Mouse (Mus musculus) heart, embryonic 15.5 days (tissue): ENCODE data around the gene Slc22a23. TPM values are rescaled to one million over a fixed set of nuclear protein-coding genes. Genes with fewer than 3 reads are reported as not detected.

Source experiments
- ATAC-seq: fragments of 200-750 bp; cut with Nextera tagmentation; replicated peaks from 2 replicates; pipeline ENCODE4 v1.8.0; 2017; ENCODE audit warnings: low read depth, moderate TSS enrichment; ENCODE audit not compliant: insufficient number of reproducible peaks, insufficient read depth, low FRiP score
- H3K27ac ChIP-seq: fragments of 300-500 bp; sonication (generic); 2 replicates; pipeline ENCODE4 v1.5.1; 2015; ENCODE audit warnings: mild to moderate bottlenecking, inconsistent platforms
- H3K27me3 ChIP-seq: fragments of 300-500 bp; sonication (generic); 2 replicates; pipeline ENCODE4 v1.6.1; 2015; ENCODE audit warnings: inconsistent platforms
- H3K36me3 ChIP-seq: fragments of 300-500 bp; sonication (generic); 2 replicates; pipeline ENCODE4 v1.6.1; 2015; ENCODE audit warnings: mild to moderate bottlenecking, inconsistent platforms
- H3K4me1 ChIP-seq: fragments of 300-500 bp; sonication (generic); replicated peaks from 2 replicates; pipeline ENCODE4 v1.6.1; 2015; ENCODE audit warnings: inconsistent platforms
- H3K4me2 ChIP-seq: fragments of 300-500 bp; sonication (generic); 2 replicates; pipeline ENCODE4 v1.6.1; 2015; ENCODE audit warnings: inconsistent platforms, mild to moderate bottlenecking, moderate library complexity
- H3K4me3 ChIP-seq: fragments of 300-500 bp; sonication (generic); 2 replicates; pipeline ENCODE4 v1.5.1; 2015; ENCODE audit warnings: mild to moderate bottlenecking, inconsistent platforms
- H3K9ac ChIP-seq: fragments of 300-500 bp; sonication (generic); 2 replicates; pipeline ENCODE4 v1.6.1; 2015; ENCODE audit warnings: mild to moderate bottlenecking, inconsistent platforms
- H3K9me3 ChIP-seq: fragments of 300-500 bp; sonication (generic); replicated peaks from 2 replicates; pipeline ENCODE4 v1.6.1; 2016; ENCODE audit warnings: inconsistent platforms
- WGBS: fragments of 180-500 bp; shearing (Covaris S2); methylation state at CpG from one replicate; pipeline ENCODE4 v1.1.7; 2015; ENCODE audit warnings: mixed read lengths; 5-methylcytosine and 5-hydroxymethylcytosine counted together
- polyA plus RNA-seq: library from polyadenylated mRNA; unstranded; fragments of >200 nt; fragmentation: Nextera tagmentation; extraction: Ambion mirVana; gene quantifications from 2 replicates; pipeline ENCODE4 v1.2.1, GENCODE M21; 2015

Slc22a23 gene
- polyA plus RNA-seq, 1 experiment from 2014 or later = 2.5 TPM

GRCm38 (mm10) chr13:34342286-34342890, 2.6 kb downstream of the Slc22a23 start:
- ATAC-seq = no peak
- H3K27me3 ChIP-seq = no peaks in the 10 kb centered on the region
- H3K9me3 ChIP-seq = no peaks in the 10 kb centered on the region
- 67% methylated on average over 6 of the region's 6 CpGs for WGBS
- no peak overlapping the region for H3K9ac ChIP-seq
- no peaks in the 10 kb centered on the region for H3K36me3 ChIP-seq
- H3K4me3 ChIP-seq = peak overlapping the region; percentile 65
- H3K27ac ChIP-seq = no peak overlapping the region
- H3K4me2 ChIP-seq = peak overlapping the region; percentile 86
- peaks cover 29% of the 10 kb centered on the region for H3K4me1 ChIP-seq

GRCm38 (mm10) chr13:34336895-34337294, 8.1 kb downstream of the Slc22a23 start:
- no peaks in the 10 kb centered on the region for H3K27me3 ChIP-seq
- no peak for ATAC-seq

DNA sequence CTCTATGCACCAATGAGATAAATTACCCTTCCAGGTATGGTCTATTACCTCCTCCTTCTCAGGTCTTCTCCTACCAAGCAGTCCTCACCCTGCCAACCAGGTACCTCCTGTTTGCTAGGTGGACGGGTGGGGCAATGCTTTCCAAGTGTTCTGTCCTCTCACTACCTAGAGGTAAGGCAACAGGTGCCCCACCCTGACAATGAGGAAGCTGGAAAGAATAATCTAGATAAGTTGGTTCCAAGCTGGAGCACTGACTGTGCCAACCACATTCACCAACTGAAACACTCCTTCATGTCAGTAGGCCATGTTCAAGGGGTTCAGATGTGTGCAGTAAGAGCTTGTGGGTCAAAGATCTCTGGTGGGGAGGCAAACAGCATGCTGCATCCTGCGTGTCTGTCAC, 10.1 kb downstream of the Slc22a23 start:
- no peak overlapping the region for H3K27ac ChIP-seq
- no peaks in the 10 kb centered on the region for H3K27me3 ChIP-seq
- H3K9me3 ChIP-seq = no peaks in the 10 kb centered on the region
- WGBS = 75% methylated on average over 2 of the region's 2 CpGs
- no peak overlapping the region for H3K4me3 ChIP-seq
- H3K36me3 ChIP-seq = no peaks in the 10 kb centered on the region
- no peak for ATAC-seq
- no peak overlapping the region for H3K4me2 ChIP-seq
- H3K4me1 ChIP-seq = peaks cover 11% of the 10 kb centered on the region
- no peak overlapping the region for H3K9ac ChIP-seq

More at GRCm38 (mm10) chr13:34336895-34337294, 8.1 kb downstream of the Slc22a23 start:
- WGBS = 95% methylated on average over 1 of the region's 1 CpGs
- Histone ChIP-seq H3K4me3 (no peak overlapping the region), H3K36me3 (no peaks in the 10 kb centered on the region), H3K9me3 (no peaks in the 10 kb centered on the region), H3K4me2 (no peak overlapping the region), H3K4me1 (peaks cover 6% of the 10 kb centered on the region), H3K27ac (no peak overlapping the region), H3K9ac (no peak overlapping the region)

DNA sequence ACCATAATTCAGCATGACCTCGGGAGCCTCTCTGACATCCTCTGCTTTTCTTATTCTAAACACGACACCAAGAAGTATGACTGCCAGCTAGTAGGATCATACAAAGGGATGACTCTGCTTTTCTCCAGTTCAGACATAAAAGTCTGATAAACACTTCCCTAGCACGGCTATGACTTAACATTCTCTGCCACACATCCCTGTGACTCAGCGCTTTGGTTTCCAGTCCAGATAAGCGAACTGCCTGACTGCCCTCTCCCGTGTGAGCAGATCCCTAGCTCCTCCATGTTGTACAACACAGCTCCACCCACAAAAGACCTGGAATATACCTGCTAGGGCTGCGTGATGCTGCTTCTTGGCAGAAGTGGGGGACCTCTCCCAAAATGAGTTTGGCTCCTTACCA, 12.2 kb downstream of the Slc22a23 start:
- ATAC-seq = peak; percentile 65; the same call in 1 of the 2 replicates
- H3K36me3 ChIP-seq = no peaks in the 10 kb centered on the region
- no peaks in the 10 kb centered on the region for H3K9me3 ChIP-seq
- H3K27me3 ChIP-seq = no peaks in the 10 kb centered on the region
- H3K27ac ChIP-seq = no peak overlapping the region
- H3K4me2 ChIP-seq = 0 out of 2 replicates have a peak overlapping the region, but pooled peaks have one; percentile 1
- peaks cover 11% of the 10 kb centered on the region for H3K4me1 ChIP-seq
- H3K4me3 ChIP-seq = no peak overlapping the region
- no peak overlapping the region for H3K9ac ChIP-seq
- WGBS = 12% methylated on average over 7 of the region's 7 CpGs

GRCm38 (mm10) chr13:34331399-34332186, 13.4 kb downstream of the Slc22a23 start:
- no peak overlapping the region for H3K27ac ChIP-seq

DNA sequence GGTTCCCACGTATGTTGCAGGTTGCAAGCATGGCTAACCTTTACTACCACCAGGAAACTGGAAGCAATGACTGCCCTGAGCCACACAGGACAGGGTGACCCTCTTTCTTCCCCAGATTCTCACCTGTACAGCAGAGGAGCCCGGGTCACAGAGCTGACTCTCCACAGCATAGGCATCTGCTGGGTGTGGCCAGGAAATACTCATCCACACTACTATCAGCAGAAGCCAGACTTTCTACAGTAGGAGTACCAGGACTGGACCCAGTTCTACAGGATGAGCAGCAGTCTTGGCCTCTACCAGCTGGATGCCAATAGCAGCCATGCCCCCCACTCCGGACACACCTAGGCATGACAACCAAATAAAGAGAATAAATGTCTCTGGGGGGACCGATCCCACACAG, 15.4 kb downstream of the Slc22a23 start:
- Histone ChIP-seq H3K9me3 (no peaks in the 10 kb centered on the region), H3K4me2 (no peak overlapping the region), H3K36me3 (no peaks in the 10 kb centered on the region), H3K9ac (no peak overlapping the region), H3K4me3 (no peak overlapping the region), H3K4me1 (peaks cover 11% of the 10 kb centered on the region), H3K27ac (no peak overlapping the region), H3K27me3 (no peaks in the 10 kb centered on the region)
- no peak for ATAC-seq
- WGBS = 82% methylated on average over 4 of the region's 4 CpGs

More at GRCm38 (mm10) chr13:34331399-34332186, 13.4 kb downstream of the Slc22a23 start:
- no peak overlapping the region for H3K9ac ChIP-seq
- H3K4me3 ChIP-seq = no peak overlapping the region
- WGBS = 87% methylated on average over 7 of the region's 7 CpGs
- no peaks in the 10 kb centered on the region for H3K9me3 ChIP-seq
- no peaks in the 10 kb centered on the region for H3K36me3 ChIP-seq
- H3K4me1 ChIP-seq = peaks cover 11% of the 10 kb centered on the region
- H3K27me3 ChIP-seq = no peaks in the 10 kb centered on the region
- no peak for ATAC-seq
- H3K4me2 ChIP-seq = no peak overlapping the region

DNA sequence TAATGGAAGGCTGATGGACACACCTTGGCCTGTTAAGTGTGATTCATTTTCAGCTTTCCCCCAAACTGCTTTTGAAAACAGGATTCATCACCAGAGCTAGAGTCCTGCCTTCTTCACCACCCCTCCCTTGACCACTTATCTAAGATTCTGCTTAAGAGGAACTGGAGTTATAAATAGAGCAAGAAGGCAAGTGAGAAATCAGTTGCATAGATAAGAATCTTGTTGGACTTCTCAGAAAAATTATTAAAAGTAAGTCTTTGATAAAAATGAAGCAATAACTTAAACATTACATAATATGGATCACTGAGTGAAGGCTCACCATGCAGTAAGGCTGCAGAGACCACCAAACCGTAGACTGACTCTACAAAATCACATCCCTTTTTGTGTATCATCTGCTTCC, 18.0 kb downstream of the Slc22a23 start:
- H3K4me3 ChIP-seq = no peak overlapping the region
- H3K9me3 ChIP-seq = no peaks in the 10 kb centered on the region
- H3K27ac ChIP-seq = no peak overlapping the region
- WGBS = 79% methylated on average over 1 of the region's 1 CpGs
- peaks cover 5% of the 10 kb centered on the region for H3K4me1 ChIP-seq
- no peak overlapping the region for H3K9ac ChIP-seq
- H3K4me2 ChIP-seq = no peak overlapping the region
- H3K27me3 ChIP-seq = no peaks in the 10 kb centered on the region
- no peaks in the 10 kb centered on the region for H3K36me3 ChIP-seq
- ATAC-seq = no peak

DNA sequence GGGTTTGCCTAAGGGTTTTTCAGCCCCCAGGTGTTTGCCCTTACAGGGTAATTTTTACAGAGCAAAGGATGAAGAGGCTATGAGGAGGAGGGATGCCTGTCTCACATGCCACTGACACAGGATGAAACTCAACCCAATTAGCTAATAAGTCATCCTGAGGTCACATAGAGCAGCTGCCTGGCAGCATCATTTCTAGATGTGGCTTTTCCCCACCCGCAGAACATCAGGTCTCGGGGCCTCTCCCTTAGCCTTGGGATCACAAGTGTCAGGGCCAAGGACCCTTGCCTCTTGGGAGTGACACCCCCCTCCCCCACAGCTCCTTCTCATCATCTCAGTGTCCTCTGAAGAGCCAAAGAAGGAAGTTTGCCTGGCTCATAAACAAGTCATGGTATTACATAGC, 21.6 kb downstream of the Slc22a23 start:
- no peaks in the 10 kb centered on the region for H3K27me3 ChIP-seq
- H3K4me2 ChIP-seq = no peak overlapping the region
- no peak overlapping the region for H3K4me3 ChIP-seq
- no peak overlapping the region for H3K27ac ChIP-seq
- H3K4me1 ChIP-seq = no peaks in the 10 kb centered on the region
- no peaks in the 10 kb centered on the region for H3K9me3 ChIP-seq
- no peak for ATAC-seq
- no peak overlapping the region for H3K9ac ChIP-seq
- 80% methylated on average over 2 of the region's 2 CpGs for WGBS
- no peaks in the 10 kb centered on the region for H3K36me3 ChIP-seq

- no peak overlapping the region for H3K27ac ChIP-seq
- WGBS = 76% methylated on average over 4 of the region's 4 CpGs
- H3K4me2 ChIP-seq = no peak overlapping the region
- H3K27me3 ChIP-seq = no peaks in the 10 kb centered on the region
- no peaks in the 10 kb centered on the region for H3K36me3 ChIP-seq
- H3K4me1 ChIP-seq = 0 out of 2 replicates have a peak, but pooled peaks cover 2% of the 10 kb centered on the region
- no peaks in the 10 kb centered on the region for H3K9me3 ChIP-seq
- no peak for ATAC-seq
- no peak overlapping the region for H3K9ac ChIP-seq
- no peak overlapping the region for H3K4me3 ChIP-seq
Observed at GRCm38 (mm10) chr13:34320482-34320881, 24.5 kb downstream of the Slc22a23 start.

GRCm38 (mm10) chr13:34317051-34317450, 27.9 kb downstream of the Slc22a23 start:
- WGBS = 66% methylated on average over 4 of the region's 4 CpGs
- Histone ChIP-seq H3K9ac (no peak overlapping the region), H3K36me3 (no peaks in the 10 kb centered on the region), H3K4me2 (no peak overlapping the region), H3K4me1 (0 out of 2 replicates have a peak, but pooled peaks cover 2% of the 10 kb centered on the region), H3K27ac (no peak overlapping the region), H3K27me3 (no peaks in the 10 kb centered on the region), H3K9me3 (no peaks in the 10 kb centered on the region), H3K4me3 (no peak overlapping the region)
- no peak for ATAC-seq

GRCm38 (mm10) chr13:34316511-34316910, 28.5 kb downstream of the Slc22a23 start:
- Histone ChIP-seq H3K4me1 (0 out of 2 replicates have a peak, but pooled peaks cover 2% of the 10 kb centered on the region), H3K9ac (no peak overlapping the region), H3K9me3 (no peaks in the 10 kb centered on the region), H3K27ac (no peak overlapping the region), H3K4me3 (no peak overlapping the region), H3K27me3 (no peaks in the 10 kb centered on the region), H3K4me2 (no peak overlapping the region), H3K36me3 (no peaks in the 10 kb centered on the region)
- ATAC-seq = no peak
- whole genome bisulfite sequencing = 80% methylated on average over 6 of the region's 6 CpGs
